Mouse (Mus musculus) heart, postnatal 4 days (tissue): Measurements from ENCODE around the gene Gstm2. TPM values are rescaled to one million over a fixed set of nuclear protein-coding genes. Genes with fewer than 3 reads are reported as not detected.
A peak's percentile ranks its signal among the peaks of the same experiment; 100 is the strongest.
"Not testable (repeated sequence)": the region's sequence is repeated elsewhere in the genome, so short reads cannot be mapped to it uniquely, and the experiment has no call there.

Source experiments
- DNase-seq: peaks from one replicate; pipeline ENCODE4 v3.0.0; 2021
- total RNA-seq, 2 experiments: library from RNA; stranded (reverse); gene quantifications; 2 replicates each; pipeline ENCODE4 v1.2.3; 2021

Gene Gstm2
- total RNA-seq, 2 experiments from 2014 or later = 43.2 to 43.6 TPM

DNA sequence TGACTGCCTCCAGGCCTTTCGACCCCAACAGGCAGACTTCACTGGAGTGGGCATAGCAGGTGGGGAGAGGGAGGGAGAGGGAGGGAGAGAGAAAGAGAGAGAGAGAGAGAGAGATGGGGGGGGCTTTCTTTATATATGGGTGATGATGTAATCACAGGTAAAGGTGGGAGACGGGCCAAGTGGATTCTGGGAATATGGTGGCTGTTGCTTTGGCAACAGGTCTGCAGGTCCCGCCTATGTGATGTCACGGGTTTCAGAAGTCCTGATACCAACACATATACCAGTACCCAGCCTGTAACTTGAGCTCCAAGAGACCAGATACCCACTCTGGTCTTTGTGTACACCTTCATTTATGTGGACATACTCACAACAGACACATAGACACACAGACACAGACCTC is 10.3 kb upstream of the Gstm2 start:
- DNase-seq = no peak

GRCm38 (mm10) chr3:107995974-107996373 is 9.7 kb upstream of the Gstm2 start:
- not testable (repeated sequence) for DNase-seq

DNA sequence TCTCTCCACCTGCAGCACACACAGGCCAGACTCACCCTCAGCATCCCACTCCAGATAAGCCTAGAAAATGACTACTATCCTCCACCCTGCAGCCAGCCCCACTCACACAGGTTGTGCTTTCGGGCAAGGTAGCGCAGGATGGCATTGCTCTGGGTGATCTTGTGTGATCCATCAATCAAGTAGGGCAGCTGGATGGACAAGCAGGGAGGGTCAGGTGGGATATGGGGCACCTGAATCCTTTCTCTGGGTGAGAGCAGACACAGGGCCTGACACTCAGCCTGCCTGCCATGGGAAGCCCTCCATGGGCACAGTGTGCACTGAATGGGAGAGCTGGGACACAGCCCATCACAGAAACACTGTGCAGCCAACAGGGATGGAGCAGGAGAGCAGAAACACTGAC is 1.1 kb downstream of the Gstm2 start:
- not testable (repeated sequence) for DNase-seq

DNA sequence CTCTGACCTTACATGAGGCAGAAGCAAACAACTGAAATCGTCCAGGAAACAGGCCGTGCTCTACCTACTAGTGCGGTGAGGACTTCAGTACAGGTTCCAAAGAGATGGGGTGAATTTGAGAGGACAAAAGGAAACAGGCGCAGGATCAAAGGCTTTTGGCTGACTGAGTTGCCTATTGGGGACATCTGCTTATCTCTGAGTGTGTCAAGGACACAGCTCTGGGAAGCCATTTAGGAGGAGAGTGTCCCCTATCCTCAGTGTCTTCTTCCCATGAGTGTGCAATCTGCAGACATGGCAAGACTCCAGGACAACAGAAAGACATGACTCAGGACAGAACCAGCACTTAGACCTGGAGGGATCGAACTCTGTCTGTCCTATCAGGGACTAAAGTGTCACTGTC is 1.8 kb downstream of the Gstm2 start:
- no peak for DNase-seq

DNA sequence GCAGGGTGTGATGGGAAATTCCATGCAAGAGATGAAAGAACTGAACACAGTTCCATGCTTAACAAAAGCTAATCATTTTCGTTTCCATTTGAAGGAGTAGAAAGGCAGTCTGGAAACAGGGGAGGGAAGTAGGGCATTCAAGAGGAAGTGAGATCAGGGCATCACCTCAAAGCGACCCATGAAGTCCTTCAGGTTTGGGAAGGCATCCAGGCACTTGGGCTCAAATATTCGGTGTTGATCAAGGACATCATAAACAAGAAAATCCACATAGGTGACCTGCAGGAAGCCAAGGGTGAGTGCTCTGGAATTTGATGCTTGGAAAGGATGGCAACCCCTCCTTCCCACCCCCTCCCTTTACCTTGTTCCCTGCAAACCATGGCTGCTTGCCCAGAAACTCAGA is 2.5 kb downstream of the Gstm2 start:
- DNase-seq = no peak

DNA sequence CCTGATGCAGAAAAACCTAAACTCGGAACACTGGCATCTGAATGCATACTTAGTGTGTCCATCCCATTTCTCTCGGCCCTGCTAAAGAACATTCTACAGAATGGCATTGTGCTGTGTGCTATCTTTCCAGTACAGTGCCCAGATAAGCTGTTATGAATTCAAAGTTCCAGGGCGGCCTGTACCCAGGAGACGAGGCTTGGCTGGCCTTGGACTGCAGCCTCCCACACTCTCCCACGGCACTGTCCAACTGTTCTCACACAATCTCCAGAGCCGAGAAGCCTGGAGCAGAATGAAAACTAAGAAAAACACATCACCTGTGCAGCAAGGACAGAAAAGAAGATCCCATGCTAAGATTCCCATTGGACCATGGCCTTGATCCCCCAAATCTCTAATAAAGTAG is 3.5 kb downstream of the Gstm2 start:
- DNase-seq = no peak

- no peak for DNase-seq
These were observed 5.0 kb downstream of the Gstm2 start for GRCm38 (mm10) chr3:107981261-107981660.

DNA sequence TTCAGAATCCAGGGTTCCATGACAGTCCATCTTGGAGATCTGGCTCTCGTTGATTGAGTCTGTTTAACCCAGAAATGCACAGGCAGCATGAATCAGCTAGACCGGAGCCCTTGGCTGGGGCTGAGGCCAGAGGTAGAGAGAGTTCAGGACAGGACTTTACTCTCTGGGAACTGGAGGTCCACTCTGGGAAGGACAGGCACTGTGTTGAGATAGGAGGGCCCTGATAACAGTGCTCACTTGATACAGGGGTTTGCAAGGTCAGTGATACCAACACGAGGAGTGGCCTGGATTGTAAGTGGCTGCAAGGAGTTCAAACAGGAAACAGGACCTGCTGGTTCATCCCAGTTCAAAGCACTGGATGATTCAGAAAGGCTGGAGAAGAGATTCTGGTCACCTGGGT is 8.6 kb downstream of the Gstm2 start:
- no peak for DNase-seq

DNA sequence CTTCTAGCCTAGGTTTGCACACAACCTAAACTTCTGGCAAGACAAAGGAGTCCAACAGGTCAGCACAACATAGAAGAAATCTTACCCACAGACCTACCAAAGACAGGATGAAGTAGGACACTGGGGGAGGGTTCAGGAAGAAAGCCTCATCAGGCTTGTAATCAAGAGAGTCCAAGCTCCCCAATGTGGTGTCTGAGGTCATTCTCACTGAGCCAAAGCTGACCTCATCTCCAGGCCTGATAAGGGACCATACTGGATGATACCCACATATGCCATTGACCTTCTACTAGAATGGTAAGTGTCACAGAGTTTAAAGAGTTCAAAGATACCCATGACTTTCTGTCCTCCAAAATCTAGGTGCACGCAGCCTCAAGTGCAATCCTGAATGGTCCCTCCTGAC is 12.0 kb downstream of the Gstm2 start:
- no peak for DNase-seq

GRCm38 (mm10) chr3:107972070-107972469 is 14.2 kb downstream of the Gstm2 start:
- DNase-seq = no peak

GRCm38 (mm10) chr3:107971101-107971500 is 15.2 kb downstream of the Gstm2 start:
- DNase-seq = not testable (repeated sequence)

DNA sequence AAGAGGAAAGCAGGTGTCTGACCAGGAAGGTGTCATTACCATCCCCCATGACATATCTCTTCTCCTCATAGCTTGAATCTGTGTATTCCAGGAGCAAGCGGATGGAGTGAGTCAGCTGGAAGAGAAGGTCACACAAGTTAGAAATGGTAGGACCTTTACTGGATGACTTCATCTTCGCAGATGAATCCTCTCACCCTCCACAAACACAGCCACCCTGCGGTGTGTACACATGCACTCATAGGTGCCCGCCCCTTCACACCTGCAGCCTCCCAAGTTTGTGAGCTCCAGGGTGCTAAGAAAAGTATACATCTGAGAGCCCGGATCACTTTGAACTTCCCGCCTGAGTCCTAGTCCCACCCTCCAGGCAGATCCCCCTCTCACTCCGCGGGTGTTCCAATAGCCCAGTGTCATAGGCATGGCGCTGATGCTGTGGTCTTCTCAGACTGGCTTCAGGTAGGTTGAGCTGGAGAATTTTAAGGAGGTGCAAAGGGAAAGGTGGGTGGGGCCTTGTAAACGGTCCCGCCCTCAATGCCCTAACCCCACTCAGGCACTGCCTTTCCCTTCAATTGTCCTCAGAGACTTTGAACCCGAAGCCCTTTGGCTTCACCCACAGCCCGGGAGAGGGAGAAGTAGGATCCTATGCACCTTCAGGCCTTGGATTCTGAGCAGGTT is 17.4 kb downstream of the Gstm2 start, which contains the start of gene Gstm3:
Gene Gstm3 (minus strand): TSS at position 560 of the 672 bp plus-strand sequence.
- DNase-seq = no peak

DNA sequence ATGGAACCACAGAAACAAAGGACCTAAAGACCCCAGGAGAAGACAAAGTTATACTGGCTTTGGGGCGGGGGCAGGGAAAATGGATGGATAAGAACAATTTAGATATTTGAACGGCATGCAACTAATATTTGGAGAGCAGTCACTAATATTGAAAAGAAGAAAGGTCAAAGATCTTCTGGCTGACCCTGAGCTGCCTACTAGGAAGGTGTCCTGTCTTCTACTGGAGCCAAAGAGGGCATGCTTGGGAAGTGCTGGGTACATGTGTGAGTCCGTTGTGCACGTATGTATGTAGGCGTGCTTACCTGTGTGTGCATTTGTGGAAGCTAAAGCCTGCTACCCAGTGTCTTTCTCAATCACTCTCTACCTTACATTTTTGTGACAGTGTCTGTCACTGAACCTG is 19.6 kb downstream of the Gstm2 start:
- no peak for DNase-seq

DNA sequence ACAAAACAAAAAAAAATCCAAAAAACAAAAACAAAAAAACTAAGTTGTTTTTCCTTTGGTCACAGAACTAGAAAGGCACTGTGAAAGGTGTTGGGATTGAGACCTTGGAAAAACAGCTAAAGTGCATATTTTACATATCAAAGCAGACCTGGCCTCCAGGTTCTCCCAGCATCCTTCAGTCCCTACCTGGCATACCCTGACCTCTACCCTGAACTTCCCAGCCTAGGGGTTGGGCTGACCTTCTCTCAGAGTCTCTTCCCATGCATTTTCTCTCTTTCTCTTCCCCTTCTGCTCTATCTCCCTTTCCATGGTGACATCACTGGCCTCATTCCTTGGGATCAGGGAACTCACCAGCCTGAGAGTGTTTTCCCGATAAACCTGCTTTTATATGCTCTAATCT is 20.7 kb downstream of the Gstm2 start:
- DNase-seq = no peak

DNA sequence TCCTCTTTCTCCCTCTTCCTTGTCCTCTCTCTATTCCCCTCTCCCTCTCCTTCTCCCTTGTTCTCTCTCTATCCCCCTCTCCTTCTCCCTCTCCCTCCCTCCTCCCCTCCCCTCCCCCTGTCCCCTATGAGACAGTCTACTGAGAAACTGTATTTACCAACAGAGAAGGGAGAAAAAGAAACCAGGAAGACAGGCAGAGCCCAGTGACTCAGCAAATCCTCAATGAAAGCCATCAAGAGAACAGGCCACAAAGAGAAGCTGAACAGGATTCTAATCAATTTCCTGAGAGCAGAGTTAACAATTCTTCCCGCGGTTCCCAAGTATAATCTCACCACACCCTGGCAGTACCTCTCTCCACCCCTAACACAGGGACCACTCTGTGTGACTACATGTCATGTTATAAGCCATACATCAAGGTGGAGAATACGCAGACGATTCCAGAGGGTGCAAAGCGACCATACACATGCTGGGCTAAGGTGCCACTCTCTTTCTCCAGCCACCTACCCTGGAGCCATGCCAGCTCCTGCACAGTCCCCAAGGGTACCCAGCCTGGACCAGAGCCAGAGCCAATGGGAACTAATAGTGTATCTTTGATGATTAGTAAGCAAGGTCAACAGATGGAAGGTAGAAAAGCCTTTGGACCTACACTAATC is 21.5 kb downstream of the Gstm2 start:
- no peak for DNase-seq

GRCm38 (mm10) chr3:107964026-107964425 is 22.2 kb downstream of the Gstm2 start:
- no peak for DNase-seq

- DNase-seq = not testable (repeated sequence)
These were observed 31.0 kb downstream of the Gstm2 start for GRCm38 (mm10) chr3:107955260-107955659.

DNA sequence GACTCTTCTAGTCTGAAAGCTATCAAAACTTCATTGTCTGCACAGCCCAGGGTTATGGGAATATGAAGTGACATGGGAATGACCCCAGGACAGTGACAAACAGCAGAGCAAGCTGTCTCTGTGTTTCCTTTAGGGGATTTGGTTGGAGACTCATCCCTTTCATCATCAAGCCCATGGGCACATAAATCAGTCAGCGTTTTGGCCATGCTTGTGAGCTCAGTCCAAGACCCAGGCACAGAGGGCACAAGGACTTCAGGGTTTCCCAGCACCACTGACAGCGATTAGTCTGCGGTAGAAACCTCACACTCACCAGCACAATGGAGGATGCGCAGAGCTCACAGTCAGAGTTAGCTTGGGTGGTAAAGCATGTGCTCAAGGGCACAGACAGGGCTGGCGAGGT is 32.3 kb downstream of the Gstm2 start:
- no peak for DNase-seq

- peak; percentile 84 for DNase-seq
These were observed 32.9 kb downstream of the Gstm2 start for GRCm38 (mm10) chr3:107953328-107953755.

- DNase-seq = no peak
These were observed 35.7 kb downstream of the Gstm2 start for GRCm38 (mm10) chr3:107950531-107950930.

GRCm38 (mm10) chr3:107949461-107949860 is 36.8 kb downstream of the Gstm2 start:
- DNase-seq = not testable (repeated sequence)

DNA sequence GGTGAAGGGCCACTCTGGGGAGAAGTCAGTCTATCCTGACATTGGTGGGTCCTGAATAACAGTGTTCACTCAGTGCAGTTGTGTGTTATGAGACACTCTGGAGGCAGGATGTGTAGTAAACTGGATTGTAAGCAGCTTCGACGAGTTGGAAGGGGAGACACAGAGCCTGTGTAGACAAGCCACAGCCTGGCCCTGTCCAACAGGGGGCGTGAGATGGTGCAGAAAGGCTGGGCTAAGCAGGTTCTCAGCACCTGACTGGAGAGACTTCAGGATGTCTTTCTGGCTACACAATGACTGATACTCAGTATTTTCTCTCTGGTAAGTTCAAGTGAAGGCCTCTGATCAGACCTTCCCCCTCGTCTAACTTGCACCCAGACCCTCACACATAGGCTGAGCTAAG is 40.5 kb downstream of the Gstm2 start:
- DNase-seq = no peak

DNA sequence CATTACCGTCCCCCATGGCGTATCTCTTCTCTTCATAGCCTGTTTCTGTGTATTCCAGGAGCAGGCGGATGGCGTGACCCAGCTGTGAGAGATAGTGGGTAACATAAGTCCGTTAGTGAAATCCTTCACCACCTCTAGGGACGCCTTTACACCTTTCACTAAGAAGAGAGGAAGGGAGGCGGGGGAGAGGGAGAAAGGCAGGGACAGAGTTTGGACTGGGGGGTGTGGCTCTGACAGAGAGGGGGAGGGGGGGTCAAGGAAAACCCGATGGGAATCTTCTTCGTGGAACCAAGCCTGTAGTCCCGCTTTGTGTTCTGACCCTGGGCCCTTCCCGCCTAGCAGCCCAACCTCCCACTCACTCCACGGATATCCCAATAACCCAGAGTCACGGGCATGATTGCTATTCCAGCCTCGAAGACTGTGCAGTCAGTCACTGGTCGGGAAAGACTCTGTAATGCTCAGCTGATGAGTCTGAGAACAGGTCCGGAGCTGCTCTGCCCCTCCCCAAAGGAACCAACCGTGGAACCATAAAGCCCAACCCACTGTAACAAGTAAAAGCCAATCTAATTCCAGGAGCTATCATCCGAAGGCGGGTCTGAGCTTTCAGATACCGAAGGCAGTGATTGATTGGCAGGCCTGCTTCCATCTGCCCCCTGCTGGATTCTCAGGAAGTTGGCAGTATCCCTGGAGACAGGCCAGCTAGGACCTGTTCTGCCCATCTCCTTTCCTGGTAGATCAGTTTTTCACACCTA is 42.8 kb downstream of the Gstm2 start, which contains the start of gene Gstm6:
Gene Gstm6 (minus strand): TSS at position 511 of the 752 bp plus-strand sequence.
- peak; percentile 49 for DNase-seq
